Mouse (Mus musculus) left cerebral cortex, postnatal 25 days (tissue): ENCODE measurements around the gene Ube2a. TPM values are rescaled to one million over a fixed set of nuclear protein-coding genes. Genes with fewer than 3 reads are reported as not detected.

ENCODE experiments used
- DNase-seq, 2 experiments: peaks; one replicate each; pipeline ENCODE4 v3.0.0; 2022; ENCODE audit warnings: low spot score in 2 of 2, mixed read lengths in 1 of 2
- intact Hi-C: fragments of 180-260 bp; cut with DNase I; formaldehyde crosslinking; loops from one replicate; pipeline ENCODE4 v1.15.1; 2025
- total RNA-seq, 2 experiments: library from RNA; stranded (reverse); gene quantifications; 2 replicates each; pipeline ENCODE4 v1.2.3; 2021

Gene Ube2a
- total RNA-seq, result 10 to 100 TPM; 47.8 to 56.8 TPM

DNA sequence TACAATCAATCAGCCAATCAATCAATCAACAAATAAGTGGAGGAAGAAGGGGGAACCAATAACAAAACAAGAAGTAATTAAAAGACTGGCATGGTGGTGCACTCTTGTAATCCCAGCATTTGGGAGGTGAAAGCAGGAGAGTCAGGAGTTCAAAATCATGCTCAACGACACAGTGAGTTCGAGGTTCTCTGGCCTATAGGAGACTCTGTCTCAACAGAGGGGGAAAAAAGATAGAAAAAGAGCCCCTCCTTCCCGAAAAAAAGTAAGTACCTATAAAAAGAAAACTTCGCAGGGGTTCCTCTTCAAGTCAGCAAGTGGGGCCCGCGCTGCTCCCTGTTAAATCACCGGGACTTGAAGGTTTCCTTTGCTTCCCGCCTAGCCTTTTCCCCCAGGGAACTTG, at the start of gene Ube2a, which contains the start of gene C330007P06Rik:
Ube2a (plus strand) TSS at position 136 of the 400 bp plus-strand sequence.
C330007P06Rik (minus strand) TSS at position 347 of the 400 bp plus-strand sequence.
- intact Hi-C loops, result no loop called here
- no peak for DNase-seq

DNA sequence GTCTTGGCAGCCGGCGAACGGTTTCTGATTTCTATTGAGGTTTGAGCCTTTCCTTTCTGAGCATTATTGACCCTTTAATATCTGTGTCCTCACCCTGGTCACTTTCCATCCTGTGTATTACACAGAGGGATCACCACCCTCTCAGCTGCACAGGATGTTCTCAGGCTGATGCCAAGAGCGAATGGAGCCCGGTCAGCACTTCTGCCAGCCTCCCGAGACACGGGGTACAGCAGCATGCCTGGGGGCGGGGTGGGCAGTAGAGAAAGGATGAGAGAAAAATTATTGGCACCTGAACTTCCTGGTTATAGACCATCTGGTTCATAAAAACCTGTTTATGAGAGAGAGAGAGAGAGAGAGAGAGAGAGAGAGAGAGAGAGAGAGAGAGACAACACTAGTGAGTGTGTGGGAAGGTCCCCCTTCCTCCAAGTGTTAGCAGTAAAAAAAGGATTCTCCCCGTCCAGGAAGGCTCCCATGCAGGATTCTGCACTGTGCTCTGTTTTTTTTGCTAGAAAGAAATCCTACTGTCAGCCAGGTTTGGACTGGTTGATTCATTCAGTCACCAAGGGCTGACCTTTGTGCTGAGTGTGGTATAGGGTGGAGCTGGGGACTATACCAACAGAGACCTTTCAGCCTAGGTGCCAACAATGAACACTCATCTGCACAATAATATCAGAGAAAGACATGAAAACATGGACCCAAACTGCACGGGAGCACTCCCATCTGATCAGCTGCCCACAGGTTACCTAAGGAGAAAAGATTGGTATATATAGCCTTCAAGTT, 49.6 kb upstream of the Ube2a start:
- no peak for DNase-seq
- intact Hi-C loops, result no loop called here

DNA sequence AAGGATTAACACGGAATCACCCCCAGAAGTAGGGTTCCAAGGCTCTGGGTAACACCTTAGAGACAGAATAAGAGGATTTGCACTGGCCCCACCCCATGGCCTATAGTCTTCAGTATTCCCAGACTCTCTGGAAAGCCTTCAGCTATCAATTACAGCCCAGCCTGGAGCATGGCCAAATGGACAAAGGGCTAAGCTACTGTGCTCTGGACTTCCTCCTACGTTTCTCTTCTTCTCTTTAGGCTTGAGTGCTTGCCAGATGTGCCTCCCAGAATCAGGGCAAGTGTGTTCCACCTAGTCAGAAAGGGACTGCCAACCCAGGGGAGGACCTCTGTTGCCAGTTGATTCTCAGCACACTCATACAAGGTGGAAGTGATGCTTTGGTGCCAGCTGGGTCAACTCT, 48.7 kb upstream of the Ube2a start:
- no peak for DNase-seq
- intact Hi-C loops, result no loop called here

DNA sequence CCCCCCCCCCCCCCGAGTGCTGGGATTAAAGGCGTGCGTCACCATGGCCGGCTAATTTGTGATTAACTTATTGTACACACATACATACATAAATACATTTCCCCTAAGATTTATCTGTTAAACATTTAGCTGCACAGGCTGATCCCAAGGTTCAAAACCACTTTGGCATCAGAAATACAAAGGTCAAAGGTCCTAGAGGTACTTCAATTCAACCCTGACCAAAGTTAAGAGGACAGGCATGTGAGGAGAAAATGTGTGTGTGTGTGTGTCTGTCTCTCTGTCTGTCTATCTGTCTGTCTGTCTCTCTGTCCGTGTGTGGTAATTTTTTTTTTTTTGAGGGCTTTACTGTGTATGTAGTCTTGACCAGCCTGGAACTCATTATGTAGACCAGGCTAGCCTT, 46.8 kb upstream of the Ube2a start:
- intact Hi-C loops, result no loop called here
- no peak for DNase-seq

DNA sequence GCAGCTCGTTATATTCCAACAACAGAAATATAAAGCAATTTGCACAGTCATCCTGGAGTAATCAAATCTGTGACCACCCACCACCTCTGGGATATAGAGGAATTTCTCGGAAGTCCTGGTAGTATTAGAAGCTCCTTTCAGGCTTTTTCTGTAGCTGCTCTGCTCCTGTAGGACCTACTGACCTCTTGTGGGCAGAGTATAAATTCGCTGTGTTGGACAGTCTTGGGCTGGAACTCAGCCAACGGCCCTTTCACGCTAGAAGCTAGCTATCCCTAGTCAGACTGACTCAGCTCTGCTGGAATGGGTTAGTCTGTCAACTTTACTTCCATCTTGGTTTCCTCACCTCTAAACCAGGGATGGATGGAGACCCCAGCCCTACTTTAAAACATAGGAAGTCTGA, 43.4 kb upstream of the Ube2a start:
- intact Hi-C loops, result loop anchor here (5.0 kb wide), 1 partner anchor 72 kb away; the partner anchor contains the start of gene Nkrf

DNA sequence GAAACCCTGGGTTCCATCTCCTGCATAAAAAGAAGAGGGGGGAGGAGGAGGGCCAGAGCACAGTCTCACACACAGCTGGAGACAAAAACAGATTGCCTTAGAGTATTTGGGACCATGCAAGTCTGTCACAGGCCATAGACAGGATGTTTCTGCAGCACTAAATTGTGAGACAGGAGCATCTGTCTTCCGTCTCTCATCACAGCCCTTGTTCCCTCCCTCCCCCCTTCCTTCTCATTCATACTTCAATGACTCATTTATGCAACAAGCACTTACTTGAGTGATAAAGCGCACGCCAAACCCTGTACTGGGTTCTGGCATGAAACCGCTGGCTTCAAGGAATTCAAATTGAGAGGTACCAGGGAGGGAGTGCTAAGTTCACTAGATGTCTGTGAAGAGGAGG, 42.1 kb upstream of the Ube2a start:
- DNase-seq, result peak in 1 of 2 experiments; percentile 54
- intact Hi-C loops, result loop anchor here (5.0 kb wide), 1 partner anchor 71 kb away; the partner anchor contains the start of gene Nkrf

More for the DNA sequence above, 43.4 kb upstream of the Ube2a start:
- no peak for DNase-seq

DNA sequence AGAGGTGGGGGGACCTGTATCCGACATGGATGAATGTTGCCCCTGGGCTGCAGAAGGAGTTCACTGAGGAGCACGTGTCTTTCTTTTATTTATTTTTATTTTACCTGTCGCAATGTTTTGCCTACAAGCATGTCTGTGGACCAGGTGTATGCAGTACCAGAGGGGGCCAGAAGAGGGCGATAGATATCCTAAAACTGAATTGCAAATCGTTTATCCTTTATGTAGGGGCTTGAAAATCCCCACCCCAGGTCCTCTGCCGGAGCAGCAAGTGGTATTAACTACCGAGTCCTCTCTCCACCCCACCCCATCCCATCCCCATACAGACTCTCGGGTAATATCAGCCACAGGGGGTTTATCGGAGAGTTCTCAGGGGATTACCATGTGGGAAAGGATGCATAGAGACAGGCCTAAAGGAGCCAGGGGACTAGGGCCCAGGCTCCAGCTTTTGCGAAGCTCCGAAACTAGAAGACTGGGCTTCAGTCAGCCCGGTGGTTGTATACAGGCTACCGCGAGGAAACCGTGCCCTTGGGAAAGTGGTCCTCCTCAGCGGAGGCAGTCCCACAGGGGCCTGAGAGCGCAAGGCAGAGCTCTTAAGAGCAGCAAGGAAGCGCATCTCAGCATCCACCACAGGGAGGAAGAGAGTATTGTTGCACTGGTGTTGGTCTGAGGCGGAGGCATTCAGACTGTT, 40.2 kb upstream of the Ube2a start:
- peak; percentile 40 to 55 for DNase-seq
- intact Hi-C loops, result loop anchor here (5.0 kb wide), 1 partner anchor 69 kb away; the partner anchor contains the start of gene Nkrf

DNA sequence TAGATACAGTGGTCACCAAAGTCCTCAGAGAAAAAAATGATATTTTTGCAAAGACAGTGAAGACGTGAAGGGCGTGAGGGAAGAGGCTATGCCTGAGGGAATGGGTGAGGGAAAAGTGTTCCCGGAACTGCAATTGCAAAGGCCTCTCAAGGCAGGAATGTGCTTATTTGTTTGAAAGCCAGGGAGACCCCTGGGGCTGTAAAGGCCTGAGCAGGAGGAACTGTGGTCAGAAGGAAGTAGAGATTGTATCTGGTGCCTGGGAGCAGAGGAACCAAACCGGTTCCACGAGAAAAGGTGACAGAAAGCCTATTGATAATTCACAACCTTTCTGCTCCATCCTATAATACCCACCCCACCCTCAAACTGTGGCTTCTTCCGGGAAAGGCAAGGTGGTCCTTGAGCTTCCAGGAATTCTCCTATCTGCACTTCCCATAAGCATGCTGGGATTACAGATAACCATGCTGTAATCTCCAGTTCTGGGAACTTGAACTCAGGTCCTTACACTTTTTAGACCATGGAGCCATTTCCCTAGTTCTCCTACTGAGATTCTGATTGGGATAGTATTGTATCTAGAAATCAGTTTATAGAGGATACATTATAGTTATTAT, 36.5 kb upstream of the Ube2a start:
- intact Hi-C loops, result no loop called here

DNA sequence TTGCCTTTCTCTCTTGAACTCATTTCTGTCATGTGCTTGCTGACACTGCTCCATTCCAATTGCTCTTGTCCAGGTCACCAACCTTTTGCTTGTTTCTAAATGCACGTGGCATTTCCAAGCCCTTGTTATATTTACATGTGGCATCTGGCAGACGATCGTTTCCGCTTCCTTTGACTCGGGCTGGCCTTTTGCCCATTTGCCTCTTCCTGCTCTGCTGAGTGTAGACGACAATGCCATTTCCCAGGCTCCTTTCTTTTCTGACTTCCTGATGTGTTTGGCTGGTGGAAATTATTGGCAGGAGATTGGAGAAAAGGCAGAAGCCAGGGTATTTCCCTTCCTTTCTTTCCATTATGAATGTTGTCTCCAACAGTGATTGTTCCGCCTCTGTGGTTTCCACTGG, 34.3 kb upstream of the Ube2a start:
- DNase-seq, result no peak
- intact Hi-C loops, result no loop called here

More for the DNA sequence above, 36.5 kb upstream of the Ube2a start:
- no peak for DNase-seq

DNA sequence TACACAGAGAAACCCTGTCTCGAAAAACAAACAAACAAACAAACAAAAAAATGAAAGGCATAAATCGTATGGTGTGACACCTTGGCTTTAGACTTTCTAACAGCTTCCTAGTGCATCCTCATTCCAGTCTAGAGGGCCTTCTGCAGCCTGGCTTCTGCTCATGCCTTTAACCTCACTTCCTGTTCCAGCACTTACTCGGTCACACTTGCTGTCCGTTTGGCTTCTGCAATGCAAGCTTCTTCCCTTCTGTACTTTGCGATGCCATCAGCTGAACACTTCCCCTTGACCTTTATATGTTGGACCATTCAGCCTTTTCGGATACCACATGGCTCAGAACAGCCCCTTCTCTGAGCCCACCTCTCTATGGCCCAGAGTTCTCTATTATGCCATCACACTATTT, 32.0 kb upstream of the Ube2a start:
- no peak for DNase-seq

DNA sequence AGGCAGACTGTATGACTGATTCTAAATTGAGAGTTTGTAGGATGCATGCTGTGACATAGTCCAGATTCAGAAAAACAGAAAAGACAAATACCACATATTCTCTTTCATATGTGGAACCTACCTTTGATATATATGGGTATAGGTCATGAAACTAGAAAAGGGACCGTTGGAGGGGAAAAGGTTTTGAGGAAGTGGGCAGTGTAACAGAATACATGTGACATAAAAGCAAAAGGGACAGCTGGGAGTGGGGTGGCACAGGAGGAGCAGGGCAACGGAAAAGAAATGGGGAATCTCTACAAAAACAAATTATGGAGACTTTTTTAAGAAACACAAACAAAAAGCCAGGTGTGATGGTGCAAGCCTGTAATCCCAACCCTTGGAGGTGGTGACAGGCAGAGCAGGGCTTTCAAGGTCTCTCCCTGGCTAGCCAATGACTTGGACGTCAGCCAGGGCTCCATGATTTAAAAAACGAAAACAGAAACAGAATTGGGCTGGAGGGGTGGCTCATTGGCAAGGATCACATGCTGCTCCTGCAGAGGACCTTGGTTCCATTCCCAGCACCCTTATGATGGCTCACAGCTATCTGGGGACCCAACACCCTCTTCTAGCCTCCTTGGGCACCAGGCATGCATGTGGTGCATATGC, 30.2 kb upstream of the Ube2a start:
- no peak for DNase-seq
- intact Hi-C loops, result no loop called here

More for the DNA sequence above, 32.0 kb upstream of the Ube2a start:
- intact Hi-C loops, result no loop called here

DNA sequence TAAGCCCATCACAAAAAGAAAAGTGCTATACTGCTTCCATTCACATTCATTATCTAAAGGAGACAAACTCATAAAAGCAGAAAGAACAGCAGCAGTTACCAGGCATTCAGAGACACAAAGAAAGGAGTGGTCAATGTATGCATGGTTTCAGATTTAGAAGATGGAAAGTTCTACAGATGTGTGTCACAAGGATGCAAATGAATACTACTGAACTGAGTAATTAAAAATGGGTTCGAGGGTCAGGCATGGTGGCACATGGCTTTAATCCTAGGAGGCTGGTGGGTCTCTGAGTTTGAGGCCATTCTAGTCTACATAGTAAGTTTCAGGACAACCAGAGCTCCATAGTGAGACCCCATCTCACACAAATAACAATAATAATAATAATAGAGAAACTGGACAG, 26.5 kb upstream of the Ube2a start:
- intact Hi-C loops, result no loop called here
- DNase-seq, result no peak

DNA sequence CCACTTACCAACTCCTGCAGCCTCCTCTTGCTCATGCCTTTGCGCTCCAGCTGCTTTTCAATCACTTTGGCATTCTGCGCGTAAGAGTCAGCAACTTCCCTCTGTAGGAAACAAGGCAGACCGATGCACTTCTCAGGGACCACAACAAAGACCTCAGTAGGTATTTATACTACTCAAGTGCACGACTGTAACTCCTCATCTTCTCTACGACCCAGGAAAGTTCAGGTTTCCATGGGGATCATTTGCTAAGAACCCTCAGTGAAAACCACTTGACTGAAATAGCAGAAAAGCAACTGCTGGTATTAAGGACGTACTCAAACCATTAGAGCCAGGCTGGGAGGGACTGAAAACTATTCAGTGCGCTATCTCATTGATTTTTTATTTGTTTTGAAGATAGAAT, 21.1 kb upstream of the Ube2a start:
- intact Hi-C loops, result no loop called here

DNA sequence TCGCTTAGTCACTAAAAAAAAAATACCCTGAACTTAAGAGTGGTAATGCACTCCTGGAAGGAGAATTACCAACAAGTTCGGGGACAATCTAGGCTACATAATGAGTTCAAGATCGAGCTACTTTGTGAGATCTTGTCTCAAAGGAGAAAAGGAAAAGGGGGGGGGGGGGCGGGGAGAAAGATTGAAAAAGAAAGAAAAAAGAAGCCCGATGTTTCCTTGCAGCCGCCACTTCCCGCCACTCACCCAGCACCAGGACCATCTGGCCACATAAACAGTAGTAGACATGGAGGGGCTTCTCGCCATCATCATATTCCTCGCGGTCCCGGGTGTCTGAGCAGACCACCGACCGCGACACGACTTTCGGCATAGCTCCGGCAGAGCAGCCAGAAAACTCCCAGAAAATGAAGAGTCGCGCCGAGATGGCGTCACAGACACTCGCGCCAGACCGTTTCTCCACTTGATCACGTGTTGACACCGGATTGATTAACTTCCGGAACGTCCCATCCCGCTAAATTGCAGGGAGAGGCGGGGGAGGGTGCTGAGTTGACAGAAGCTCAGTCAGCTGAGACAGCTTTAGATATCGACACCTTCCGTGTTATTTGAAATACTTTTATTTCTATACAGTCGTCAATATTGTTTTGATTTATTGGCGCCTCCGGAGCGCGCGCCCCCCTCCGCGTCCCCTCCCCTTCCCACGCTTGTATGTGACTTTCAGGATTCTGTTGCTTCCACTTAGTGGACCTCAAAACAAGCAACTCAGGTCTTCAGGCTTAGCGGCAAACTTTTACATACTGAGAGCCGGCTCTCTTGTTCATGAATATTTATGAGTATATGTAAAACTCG, 9.7 kb upstream of the Ube2a start:
- peak; percentile 82 to 88 for DNase-seq
- intact Hi-C loops, result no loop called here

More for the DNA sequence above, 21.1 kb upstream of the Ube2a start:
- no peak for DNase-seq

DNA sequence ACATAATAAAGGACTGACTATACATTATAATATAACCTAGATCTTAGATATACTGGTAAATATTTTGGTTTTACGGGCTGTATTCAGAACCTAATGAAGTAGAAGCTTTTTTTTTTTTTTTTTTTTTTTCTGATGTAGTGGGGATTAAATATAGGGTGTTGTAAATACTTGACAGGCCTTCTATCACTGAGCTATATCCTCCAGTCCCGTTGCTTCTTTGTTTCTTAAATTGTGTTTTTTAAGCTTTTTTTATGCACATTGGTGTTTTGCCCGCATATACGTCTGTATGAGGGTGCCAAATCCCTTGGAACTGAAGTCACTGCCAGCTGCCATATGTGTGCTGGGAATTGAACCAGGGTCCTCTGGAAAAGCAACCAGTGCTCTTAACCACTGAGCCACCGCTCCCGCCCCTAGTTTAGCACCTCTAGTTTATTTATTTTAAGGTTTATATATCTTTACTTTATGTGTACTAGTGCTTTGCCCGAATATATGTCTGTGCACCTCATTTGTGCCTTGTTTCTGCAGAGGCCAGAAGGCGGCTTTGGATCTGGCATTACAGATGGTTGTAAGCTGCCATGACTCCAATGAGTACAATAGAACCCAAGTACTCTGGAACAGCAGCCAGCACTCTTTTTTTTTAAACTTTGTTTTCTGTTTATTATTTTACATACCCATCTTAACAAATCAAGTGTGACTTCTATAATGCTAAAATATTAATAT, 8.9 kb upstream of the Ube2a start:
- intact Hi-C loops, result no loop called here
- DNase-seq, result no peak

DNA sequence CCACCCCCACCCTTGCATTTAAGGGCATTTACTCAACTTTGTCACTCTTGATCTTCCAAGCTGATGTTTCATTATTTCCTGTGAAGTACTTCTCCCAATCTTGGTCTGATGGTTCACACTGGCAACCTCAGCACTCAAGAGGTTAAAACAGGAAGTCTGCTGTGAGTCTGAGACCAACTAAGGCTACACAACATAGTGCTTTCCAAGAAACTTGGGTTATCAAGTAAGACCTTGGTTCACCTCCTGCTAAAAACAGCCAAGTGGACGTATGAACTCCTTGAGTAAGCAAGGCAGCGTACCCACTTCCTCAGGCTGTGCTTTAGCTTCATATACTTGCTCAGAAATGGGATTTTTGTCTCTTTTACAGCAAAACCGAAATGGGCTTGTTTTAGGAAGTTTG, 3.3 kb upstream of the Ube2a start:
- intact Hi-C loops, result no loop called here
- no peak for DNase-seq

DNA sequence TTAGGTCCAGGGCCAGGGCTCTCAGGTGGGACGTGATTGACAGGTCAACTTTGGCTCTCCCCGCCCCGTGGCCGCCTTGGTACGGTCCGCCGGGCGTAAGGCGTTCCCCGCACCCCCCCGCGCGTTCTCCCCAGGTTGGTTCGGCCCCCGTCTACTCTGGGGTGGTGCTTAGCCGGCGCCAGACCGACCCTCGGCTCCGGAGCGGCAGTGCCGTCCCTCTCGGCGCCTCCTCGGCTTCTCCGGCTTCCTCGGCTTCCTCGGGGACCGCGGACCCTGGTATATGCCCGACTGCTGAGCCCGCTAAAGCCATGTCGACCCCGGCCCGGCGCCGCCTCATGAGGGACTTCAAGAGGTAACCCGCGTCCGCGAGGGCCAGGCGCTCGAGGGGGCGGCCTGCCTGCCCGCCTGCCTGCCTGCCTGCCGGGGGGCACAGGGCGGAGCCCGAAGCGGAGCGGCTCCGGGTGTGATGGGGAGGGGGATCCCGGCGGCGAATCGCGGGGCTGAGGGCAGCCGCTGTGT, 537 bp downstream of the Ube2a start:
- DNase-seq, result peak; percentile 80 to 81
- intact Hi-C loops, result no loop called here

DNA sequence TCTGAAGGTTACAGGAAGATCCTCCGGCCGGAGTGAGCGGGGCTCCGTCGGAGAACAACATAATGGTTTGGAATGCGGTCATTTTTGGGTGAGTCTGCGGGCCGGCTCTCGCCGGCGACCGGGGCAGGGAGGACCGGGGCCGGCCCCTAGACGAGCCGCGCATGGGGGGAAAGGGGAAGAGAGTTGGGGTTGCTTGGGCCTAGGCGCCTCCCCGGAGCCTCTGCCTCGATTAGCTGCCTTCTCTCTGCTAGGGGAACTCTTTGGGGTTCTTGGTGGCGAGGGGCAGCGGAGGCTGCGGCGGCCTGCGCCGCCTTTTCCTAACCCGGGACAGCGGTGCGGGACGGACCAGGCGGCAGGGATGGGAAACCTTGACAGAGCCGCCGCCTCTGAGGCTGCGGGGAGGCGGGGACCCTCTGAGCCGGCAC, 1.0 kb downstream of the Ube2a start:
- intact Hi-C loops, result no loop called here
- no peak for DNase-seq
